Mouse (Mus musculus) erythroblast, embryonic 14.5 days (primary cell): ENCODE data around the gene Napa. TPM values are rescaled to one million over a fixed set of nuclear protein-coding genes. Genes with fewer than 3 reads are reported as not detected.

ENCODE experiments used
- H3K27me3 ChIP-seq: 2 replicates; pipeline ENCODE4 v1.6.1; 2012; ENCODE audit warnings: inconsistent platforms; ENCODE audit not compliant: control insufficient read depth
- H3K36me3 ChIP-seq: 2 replicates; pipeline ENCODE4 v1.6.1; 2012; ENCODE audit warnings: mild to moderate bottlenecking, inconsistent platforms; ENCODE audit not compliant: control insufficient read depth
- H3K4me1 ChIP-seq: 2 replicates; pipeline ENCODE4 v1.6.1; 2012; ENCODE audit warnings: inconsistent platforms; ENCODE audit not compliant: control insufficient read depth
- H3K4me3 ChIP-seq: replicated peaks from 2 replicates; pipeline ENCODE3; 2012; ENCODE audit warnings: moderate library complexity, mild to moderate bottlenecking, inconsistent platforms
- H3K9me3 ChIP-seq: 2 replicates; pipeline ENCODE4 v1.6.1; 2012; ENCODE audit warnings: low read length, inconsistent platforms, mixed read lengths; ENCODE audit not compliant: control insufficient read depth
- GATA1 ChIP-seq: IDR thresholded peaks from 2 replicates; pipeline ENCODE4 v1.6.1; 2012; ENCODE audit warnings: low read length, inconsistent platforms, mixed read lengths
- TAL1 ChIP-seq: IDR thresholded peaks from 3 replicates; pipeline ENCODE4 v1.6.1; 2012; ENCODE audit warnings: low read length, inconsistent platforms, mixed read lengths
- polyA plus RNA-seq: library from polyadenylated mRNA; stranded (reverse); fragments of >175 nt; gene quantifications from 2 replicates; pipeline ENCODE4 v1.2.3, GENCODE M21; 2012

Gene Napa
- polyA plus RNA-seq, 1 experiment = 85.6 TPM

DNA sequence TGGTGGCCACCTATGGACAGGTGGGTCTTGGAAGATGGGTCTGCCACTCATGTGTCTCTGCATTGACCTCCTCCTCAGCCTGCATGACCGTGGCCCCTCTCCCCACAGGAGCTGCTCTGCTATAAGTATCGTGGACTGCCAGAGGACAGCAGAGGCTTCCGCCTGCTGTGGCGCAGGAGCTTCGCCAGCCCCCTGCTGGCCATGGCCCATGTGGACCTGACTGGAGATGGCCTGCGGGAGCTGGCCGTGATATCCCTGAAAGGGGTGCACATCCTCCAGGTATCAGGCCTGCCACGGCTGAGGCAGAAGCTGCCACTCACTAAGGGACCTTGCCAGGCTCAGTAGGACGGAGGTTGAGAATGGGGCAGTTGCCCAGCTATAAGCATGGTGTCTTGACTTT is 27.6 kb downstream of the Napa start:
- H3K4me1 ChIP-seq = peaks cover 5% of the 10 kb centered on the region
- no peak for TF ChIP-seq TAL1
- peaks cover 5% of the 10 kb centered on the region for H3K36me3 ChIP-seq
- H3K27me3 ChIP-seq = peaks cover 15% of the 10 kb centered on the region
- no peak overlapping the region for H3K4me3 ChIP-seq
- no peaks in the 10 kb centered on the region for H3K9me3 ChIP-seq

- H3K9me3 ChIP-seq = no peaks in the 10 kb centered on the region
- H3K4me1 ChIP-seq = peaks cover 5% of the 10 kb centered on the region
- H3K27me3 ChIP-seq = peaks cover 39% of the 10 kb centered on the region
- H3K36me3 ChIP-seq = peaks cover 5% of the 10 kb centered on the region
- TF ChIP-seq TAL1 = no peak
- TF ChIP-seq GATA1 = no peak
- no peak overlapping the region for H3K4me3 ChIP-seq
These were observed 30.1 kb downstream of the Napa start for GRCm38 (mm10) chr7:16128344-16128743.

- no peak overlapping the region for H3K4me3 ChIP-seq
- H3K27me3 ChIP-seq = peaks cover 41% of the 10 kb centered on the region
- H3K4me1 ChIP-seq = peaks cover 5% of the 10 kb centered on the region
These were observed 30.6 kb downstream of the Napa start for GRCm38 (mm10) chr7:16128899-16129298.

DNA sequence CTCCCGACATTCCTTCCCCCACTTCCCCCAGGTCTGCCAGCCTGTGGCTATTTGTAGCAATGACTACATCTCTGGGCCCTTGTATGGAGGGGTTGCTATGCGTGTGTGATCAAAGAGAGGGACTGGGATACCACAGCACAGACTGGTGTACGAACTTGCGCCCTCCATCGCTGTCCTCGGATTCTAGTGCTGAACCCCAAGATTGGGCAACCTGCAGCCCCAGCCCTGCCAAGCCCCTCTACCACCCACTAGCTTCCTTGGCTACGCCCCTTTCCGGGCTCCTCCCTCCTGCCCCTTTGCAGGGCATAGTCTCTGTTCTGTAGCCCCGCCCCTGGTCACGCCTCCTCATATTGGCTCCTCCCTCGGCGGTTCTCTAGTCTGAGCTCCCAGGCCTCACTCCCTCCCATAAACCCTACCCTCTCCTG is 31.2 kb downstream of the Napa start, which contains the start of gene Slc8a2:
Gene Slc8a2 (plus strand): TSS at position 406 of the 425 bp plus-strand sequence.
- H3K9me3 ChIP-seq = no peaks in the 10 kb centered on the region
- peaks cover 5% of the 10 kb centered on the region for H3K4me1 ChIP-seq
- TF ChIP-seq TAL1 (no peak), GATA1 (no peak)
- H3K27me3 ChIP-seq = peaks cover 41% of the 10 kb centered on the region
- no peak within 1 kb of the TSS for H3K4me3 ChIP-seq
- H3K36me3 ChIP-seq = peaks cover 5% of the 10 kb centered on the region

More at GRCm38 (mm10) chr7:16128899-16129298, 30.6 kb downstream of the Napa start:
- Histone ChIP-seq H3K9me3 (no peaks in the 10 kb centered on the region), H3K36me3 (peaks cover 5% of the 10 kb centered on the region)
- TF ChIP-seq GATA1 (no peak), TAL1 (no peak)

DNA sequence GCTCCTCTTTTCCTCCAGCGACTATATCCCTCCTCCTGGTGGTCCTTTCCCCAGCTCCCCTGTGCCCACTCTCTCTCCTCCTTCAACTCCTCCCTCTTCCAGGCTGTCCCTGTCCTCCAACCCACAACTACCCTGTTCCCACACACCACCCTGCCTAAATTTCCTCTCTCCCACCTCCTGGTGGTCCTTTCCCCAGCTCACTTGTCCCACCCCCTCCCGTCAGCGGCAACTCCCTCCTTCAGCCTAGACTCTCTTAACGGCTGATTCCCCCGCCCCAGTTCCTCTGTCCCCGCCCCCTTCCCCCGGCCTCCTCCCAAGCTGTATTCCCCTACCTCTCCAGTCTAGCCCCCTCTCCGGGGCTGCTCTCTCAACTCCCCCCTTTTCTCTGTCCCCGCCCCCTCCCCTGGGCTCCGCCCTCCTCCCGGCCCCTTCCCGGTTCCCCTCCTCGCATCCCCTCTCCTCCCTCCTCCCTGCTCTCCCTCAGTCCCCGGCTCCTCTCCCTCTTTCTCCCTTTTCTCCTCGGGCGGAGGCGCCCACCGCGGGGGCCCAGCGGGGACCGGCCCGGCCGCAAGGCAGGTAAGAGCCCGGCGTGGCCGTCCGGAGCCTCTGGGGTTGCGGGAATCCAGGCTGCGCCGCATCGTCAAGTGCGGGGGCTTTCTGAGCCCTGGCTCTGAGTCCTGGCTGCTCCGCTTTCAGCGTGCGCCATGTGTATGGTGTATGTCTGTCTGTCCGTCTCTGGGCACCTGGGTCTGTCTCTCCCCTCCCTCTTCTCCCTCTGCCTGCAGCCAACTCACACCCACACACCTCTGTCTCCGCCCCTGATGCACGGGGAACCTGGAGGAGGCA is 31.8 kb downstream of the Napa start:
- TF ChIP-seq TAL1 (no peak), GATA1 (no peak)
- H3K4me3 ChIP-seq = no peak overlapping the region
- no peaks in the 10 kb centered on the region for H3K9me3 ChIP-seq
- peaks cover 41% of the 10 kb centered on the region for H3K27me3 ChIP-seq
- peaks cover 5% of the 10 kb centered on the region for H3K36me3 ChIP-seq
- H3K4me1 ChIP-seq = peaks cover 5% of the 10 kb centered on the region

- H3K4me3 ChIP-seq = no peak overlapping the region
- TF ChIP-seq GATA1 (no peak), TAL1 (no peak)
These were observed 32.8 kb downstream of the Napa start for GRCm38 (mm10) chr7:16130956-16131634.

DNA sequence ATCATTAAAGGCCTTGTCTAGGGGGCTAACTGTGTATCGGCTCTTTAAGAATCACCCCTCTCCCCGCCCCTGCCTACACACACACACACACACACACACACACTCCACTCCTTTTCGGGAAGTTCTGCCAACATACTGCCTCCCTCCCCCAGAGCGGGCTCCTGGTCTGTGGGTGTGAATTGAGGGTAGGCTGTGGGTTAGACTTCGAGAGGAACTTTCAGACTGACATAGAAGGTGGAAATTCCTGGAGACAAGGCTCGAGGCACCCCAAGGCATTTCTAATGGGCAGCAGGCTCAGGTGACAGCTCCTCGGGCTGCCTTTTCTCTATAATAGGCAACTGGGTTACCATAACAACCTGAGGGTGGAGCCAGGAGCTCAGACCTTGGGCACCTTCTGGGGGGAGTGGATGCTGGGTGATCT is 33.9 kb downstream of the Napa start:
- Histone ChIP-seq H3K9me3 (no peaks in the 10 kb centered on the region), H3K4me1 (peaks cover 5% of the 10 kb centered on the region), H3K36me3 (no peaks in the 10 kb centered on the region), H3K4me3 (no peak overlapping the region), H3K27me3 (peaks cover 41% of the 10 kb centered on the region)
- TF ChIP-seq GATA1 = no peak
- no peak for TF ChIP-seq TAL1

More at GRCm38 (mm10) chr7:16130956-16131634, 32.8 kb downstream of the Napa start:
- H3K9me3 ChIP-seq = no peaks in the 10 kb centered on the region
- H3K36me3 ChIP-seq = no peaks in the 10 kb centered on the region
- peaks cover 41% of the 10 kb centered on the region for H3K27me3 ChIP-seq
- peaks cover 5% of the 10 kb centered on the region for H3K4me1 ChIP-seq

DNA sequence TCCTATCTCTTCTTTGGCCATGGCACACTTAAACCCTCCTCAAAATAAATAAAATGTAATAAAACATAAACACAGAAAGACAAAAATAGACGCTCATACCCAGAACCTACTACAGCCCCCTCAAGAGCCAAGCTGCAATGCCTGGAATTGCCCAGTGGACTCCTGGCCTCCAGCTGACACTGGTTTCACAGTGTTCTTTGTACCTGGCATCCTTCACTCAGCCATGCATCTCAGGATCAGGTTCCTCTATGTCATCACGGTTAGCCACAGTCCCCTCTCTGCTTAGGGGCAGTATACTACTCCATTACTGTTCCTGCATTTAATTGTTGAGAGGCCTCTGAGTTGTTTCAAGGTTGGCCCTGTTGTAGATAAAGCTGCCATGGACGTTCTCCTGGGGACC is 34.7 kb downstream of the Napa start:
- peaks cover 41% of the 10 kb centered on the region for H3K27me3 ChIP-seq
- no peak overlapping the region for H3K4me3 ChIP-seq
- TF ChIP-seq GATA1 (no peak), TAL1 (no peak)
- no peaks in the 10 kb centered on the region for H3K36me3 ChIP-seq
- no peaks in the 10 kb centered on the region for H3K9me3 ChIP-seq
- H3K4me1 ChIP-seq = peaks cover 5% of the 10 kb centered on the region

DNA sequence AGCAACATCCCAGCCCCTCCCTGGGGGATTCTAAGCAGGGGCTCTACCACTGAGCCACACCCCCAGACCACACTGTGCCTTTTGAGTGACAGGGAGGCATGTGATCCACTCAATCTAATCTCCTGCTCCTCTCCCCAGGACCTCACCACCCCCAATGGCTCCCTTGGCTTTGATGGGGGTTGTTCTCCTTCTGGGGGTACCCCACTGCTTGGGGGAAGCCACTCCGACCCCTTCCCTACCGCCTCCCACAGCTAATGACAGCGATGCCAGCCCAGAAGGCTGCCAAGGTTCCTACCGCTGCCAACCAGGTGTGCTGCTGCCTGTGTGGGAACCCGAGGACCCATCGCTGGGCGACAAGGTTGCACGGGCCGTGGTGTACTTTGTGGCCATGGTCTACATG is 35.4 kb downstream of the Napa start:
- Histone ChIP-seq H3K4me3 (no peak overlapping the region), H3K9me3 (no peaks in the 10 kb centered on the region), H3K27me3 (peaks cover 41% of the 10 kb centered on the region), H3K36me3 (no peaks in the 10 kb centered on the region), H3K4me1 (peaks cover 5% of the 10 kb centered on the region)
- TF ChIP-seq TAL1 (no peak), GATA1 (no peak)
